Mouse (Mus musculus) retina, adult 2 months (tissue): Measurements from ENCODE around the gene Rab8b.
"Not testable (repeated sequence)": the region's sequence is repeated elsewhere in the genome, so short reads cannot be mapped to it uniquely, and the experiment has no call there.

Experiments used
- DNase-seq: peaks from one replicate; pipeline ENCODE4 v3.0.0-alpha.2; 2012; ENCODE audit warnings: low read depth, low spot score

Rab8b gene

DNA sequence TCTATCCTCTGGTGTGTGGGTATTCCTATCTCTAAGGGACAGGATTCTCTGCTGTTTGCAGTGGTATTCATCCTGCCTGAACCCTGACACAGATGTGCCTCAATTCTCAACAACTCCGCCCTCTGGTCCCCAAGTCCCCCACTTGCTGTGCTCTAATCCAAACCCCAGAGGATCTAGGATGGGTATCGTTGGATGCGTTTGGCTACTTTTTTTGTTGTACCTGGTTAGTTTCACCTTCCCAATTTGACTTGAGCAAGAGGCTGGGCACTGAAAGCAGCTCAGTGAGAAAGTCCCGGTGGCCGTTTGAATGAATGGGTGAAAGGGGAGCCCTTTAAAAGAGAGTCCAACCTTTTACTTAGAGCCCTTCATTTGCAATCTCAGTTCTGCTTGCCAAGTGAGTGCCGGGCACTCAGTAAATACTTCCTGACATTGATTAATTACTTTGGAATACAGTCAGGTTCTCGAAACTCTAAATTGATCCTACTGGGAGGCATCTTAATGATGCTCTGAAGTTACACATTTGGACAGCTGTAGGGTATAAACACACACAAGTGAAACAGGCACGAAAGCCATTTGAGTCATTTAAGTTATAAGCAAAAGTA lies 32.1 kb downstream of the Rab8b start:
- DNase-seq: no peak

DNA sequence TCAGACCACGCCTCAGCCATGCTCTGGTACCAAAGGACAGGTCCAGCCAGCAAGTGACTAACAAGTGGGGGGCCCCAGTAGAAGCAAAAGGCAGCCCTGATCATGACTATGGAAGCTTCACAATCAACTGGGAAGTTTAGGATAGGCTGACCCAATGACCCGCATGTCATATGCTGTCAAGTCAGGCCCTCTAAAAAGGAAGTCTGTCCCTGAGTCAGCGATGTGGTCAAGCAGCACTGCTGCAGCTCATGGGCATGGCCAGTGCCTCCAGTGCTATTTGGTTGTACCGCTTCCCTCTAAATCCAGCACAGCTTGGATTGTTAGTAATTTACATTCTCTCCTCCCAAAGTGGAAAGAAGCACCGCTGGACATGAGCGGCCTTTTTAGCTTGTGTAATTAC lies 32.7 kb downstream of the Rab8b start:
- no peak for DNase-seq

DNA sequence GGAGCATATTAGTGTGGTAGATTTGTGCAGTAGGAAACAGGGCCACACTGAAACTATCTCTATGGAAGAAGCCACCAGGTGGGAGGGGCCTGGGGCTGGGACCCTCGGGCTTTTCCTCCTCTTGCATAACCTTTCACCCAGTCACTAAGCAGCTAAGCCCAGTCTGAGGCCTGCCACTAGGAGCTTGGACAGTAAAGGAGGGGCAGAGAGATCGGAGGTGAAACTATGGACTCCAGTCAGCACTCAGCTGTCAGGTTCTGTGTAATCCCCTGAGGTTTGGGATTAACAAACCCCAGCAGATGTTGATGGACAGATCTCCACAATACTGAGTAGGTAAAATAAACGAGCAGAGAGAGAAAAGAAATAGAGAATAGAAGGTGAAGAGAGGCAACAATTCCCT lies 33.1 kb downstream of the Rab8b start:
- DNase-seq: no peak

DNA sequence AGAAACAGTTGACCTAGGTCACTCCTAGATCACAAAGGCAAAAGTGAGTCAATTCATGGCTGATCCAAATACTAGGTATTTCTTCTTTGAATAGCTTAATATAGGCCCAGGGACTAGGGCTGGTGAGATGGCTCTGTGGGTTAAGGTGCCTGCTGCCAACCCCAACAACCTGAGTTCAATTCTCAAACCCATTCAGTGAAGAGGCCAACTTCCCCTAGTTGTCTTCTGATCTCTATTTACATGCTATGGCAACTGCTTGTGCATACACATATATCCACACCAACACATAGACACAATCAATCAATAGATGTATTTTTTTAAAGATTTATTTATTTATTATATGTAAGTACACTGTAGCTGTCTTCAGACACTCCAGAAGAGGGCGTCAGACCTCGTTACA lies 34.9 kb downstream of the Rab8b start:
- DNase-seq: no peak

DNA sequence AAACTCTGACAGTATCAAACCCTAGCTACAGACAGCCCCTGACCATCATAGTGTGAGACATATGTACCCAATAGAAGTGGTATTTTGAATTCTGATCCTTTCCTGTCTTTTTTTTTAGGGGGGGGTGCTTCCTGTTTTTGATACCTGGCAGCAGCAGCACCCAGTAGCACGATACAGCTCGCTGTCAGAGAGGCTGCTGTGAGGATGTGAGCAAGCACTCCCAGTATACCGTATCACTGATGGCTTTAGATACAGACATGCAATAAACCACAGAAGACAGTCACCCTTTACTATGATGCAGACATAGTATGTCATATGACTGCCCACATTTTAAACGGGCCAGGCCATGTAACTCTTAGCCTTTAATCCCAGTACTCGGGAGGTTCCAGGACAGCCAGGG lies 36.0 kb downstream of the Rab8b start:
- no peak for DNase-seq

DNA sequence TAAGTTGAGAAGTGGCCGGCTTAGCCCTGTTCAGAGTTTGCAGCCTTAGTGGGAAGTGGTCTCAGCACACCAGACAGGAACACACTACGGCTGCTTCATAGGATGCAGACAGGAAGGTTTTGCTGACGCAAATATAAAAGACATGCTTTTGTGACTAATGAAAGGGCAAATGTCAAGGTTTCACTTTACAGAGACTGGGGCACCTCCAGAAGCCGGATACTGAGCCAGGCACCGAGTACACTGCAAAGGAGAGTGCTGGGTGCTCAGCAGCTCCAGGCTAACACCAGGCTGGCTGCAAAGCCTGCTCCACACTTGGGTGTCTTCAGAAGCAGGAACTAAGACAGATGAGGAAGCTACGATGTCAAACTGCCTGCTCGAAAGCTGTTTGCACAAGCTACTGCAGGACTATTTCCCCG lies 37.1 kb downstream of the Rab8b start:
- no peak for DNase-seq

DNA sequence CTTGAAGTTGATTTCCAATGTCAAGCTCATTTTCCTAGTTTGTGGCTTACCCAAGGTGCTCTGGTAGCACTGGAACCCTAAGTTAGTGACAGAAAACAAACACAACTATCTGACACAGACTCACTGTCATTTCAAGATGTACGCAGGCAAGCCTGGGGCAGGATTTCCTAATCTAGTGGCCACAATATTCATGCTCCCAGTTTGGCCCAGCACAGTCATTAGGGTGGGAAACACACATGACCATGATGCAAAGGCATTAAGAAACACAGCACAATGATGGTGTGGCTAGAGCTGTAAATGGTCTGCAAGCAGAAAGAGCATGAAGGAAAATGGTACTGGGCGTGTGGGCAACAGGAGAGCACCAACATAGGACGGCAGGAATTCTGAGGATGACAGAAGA lies 37.6 kb downstream of the Rab8b start:
- no peak for DNase-seq

DNA sequence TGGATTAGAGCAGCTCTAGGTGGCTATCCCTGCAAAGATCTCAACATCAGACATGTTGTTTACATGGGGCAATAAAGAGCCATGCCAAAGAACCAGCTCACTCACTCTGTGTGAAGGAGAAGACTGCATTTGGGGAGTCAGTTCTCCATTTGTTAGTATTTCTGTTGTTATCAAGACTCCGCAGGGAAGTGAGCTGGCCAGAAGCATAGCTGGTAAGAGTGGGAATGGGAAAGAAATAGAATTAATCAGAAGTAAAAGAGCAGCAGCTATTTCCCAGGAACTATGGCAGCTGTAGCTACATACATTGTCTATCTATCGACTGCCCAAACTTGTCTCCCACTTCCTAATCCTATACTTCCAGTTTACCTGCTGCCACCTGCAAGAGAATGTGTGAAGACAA lies 38.7 kb downstream of the Rab8b start:
- no peak for DNase-seq

DNA sequence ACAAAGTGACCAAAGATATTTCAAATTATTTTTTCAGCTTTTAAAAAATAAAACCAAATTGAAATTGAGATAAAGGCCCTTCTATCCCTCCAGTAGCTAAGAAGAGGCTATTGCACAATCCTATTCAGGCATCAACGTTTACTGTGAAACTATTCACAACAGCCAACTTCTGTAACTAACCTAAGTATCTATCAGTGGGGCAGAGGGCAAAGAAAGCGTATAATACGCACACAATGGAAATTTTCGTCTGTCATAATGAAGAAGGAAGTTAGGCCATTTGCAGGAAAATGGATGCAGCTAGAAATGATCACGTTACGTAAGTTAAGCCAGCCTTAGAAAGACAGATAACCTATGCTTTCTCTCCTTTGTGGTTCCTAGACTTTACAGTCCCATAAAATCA lies 40.0 kb downstream of the Rab8b start:
- DNase-seq: no peak

DNA sequence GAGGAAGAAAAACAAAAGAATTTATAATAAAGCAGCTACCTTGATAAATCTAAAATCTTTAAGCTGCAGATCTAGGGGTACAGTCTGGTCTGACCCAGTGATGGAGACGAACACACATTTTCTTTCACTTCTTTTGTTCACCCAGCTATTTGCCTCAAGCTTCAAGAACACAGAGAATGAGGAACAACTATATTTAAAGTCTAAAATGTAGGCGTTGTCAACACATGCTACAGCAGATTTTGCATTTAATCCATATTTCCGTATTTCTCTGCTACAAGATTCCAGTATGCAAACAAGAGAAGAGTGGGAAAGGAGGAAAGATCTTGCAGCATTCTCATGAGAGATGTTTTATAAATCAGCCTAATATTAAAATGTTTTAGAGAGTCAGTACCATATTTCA lies 40.6 kb downstream of the Rab8b start:
- DNase-seq: no peak

DNA sequence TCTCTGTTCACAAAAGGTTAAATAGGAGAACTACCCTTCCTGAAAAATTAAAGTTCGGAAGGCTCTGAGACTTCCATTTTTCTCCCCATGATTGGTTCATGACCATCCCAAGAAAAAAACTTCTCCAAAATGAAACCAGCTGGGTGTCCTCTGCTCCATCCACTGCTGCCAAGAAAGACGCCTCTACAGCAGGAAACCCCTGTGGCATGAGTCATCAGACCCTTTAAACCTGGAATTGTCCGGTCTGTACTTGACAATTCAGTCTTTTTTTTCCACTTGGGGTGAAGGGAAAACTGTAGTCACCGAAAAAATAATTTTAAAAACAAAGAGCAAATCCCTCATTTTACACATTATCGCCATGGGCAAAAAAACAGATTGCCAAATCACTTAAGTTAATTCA lies 42.9 kb downstream of the Rab8b start:
- DNase-seq: no peak

DNA sequence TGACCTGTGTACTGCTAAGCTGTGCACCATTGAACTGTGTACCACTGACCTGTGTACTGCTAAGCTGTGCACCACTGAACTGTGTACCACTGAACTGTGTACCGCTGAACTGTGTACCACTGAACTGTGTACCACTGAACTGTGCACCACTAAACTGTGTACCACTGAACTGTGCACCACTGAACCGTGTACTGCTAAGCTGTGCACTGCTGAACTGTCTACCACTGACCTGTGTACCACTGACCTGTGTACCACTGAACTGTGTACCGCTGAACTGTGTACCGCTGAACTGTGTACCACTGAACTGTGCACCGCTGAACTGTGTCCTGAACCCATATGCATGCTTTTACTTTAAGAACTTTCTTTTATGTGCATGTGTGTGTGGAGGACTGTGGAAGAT lies 45.2 kb downstream of the Rab8b start:
- no peak for DNase-seq

DNA sequence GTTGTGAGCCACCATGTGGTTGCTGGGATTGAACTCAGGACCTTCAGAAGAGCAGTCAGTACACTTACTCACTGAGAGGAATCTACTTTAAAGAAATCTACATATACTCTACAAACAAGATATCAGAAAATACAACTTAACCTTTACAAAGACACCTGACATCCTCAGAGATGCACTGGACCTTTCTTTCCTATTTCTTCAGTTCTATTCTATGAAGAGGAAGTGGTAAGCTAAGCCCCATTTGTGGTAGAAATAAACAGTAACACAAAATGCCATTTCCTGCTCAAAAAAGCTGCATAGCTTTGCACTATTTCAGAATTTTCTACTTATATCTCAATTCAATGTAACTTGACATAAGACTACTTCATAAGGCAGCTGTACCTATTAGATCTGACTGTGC lies 46.0 kb downstream of the Rab8b start:
- DNase-seq: no peak

DNA sequence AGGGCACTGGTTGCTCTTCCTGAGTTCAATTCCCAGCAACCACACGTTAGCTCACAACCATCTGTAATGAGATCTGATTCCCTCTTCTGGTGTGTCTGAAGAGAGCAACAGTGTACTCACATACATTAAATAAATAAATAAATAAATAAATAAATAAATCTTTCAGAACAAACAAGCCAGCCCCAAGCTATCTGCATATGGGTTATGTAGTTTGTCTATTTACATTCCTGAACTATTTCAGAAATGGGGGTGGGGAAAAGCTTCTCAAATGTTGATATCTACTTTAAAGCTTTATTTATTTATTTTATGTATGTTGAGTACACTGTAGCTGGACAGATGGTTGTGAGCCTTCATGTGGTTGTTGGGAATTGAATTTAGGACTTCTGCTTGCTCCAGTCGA lies 46.5 kb downstream of the Rab8b start:
- not testable (repeated sequence) for DNase-seq

DNA sequence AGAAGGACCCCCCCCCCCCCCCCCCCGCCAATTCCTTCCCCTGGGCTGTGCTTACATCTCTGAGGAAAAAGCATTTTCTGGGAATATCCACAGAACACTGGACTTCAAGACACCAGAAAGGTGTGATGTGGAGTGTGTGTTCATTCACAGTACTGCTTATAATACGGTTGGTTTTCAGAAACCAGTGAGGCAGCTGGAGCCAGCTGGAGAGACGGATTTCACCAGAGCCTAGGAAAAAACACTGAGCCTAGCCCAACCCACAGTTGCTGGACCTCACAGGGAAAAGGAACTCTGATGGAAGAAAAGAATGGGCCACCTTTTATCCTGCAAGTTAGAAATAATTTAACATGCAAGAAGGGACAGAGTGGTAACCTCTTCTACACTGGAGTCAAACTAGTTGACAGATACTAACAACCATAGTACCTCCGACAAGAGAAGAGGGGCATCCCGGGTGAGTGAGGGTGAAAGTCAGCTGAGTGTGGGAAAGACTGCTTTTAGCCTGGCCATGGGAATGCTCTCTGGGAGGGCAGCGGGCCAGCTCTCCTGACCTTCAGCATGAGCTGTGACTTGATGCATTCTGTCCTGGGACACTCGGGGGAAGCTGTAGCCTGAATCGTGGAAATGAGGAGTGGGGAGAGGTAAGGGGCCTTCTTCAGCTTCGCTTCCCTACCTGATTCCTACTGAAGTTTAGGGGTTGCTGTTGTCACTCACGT lies 47.3 kb downstream of the Rab8b start:
- no peak for DNase-seq

DNA sequence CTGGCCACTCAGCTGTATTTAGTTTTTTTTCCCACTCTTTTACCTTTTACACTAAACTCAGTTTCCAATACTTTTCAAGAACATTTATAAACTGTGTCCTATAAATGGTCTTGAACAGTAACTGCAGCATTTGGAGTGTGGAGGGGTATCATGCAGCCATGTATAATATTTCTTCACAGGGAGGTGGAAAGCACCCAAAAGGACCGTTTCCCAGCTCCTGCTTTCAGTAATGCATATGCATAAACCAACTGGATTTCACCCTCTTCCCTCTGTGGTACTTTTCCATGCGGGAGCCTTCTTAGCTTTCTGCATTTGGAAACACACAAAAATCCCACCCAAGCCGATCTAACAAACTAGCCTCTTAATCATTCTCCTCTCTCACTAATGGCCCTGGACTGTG lies 54.8 kb downstream of the Rab8b start:
- no peak for DNase-seq

DNA sequence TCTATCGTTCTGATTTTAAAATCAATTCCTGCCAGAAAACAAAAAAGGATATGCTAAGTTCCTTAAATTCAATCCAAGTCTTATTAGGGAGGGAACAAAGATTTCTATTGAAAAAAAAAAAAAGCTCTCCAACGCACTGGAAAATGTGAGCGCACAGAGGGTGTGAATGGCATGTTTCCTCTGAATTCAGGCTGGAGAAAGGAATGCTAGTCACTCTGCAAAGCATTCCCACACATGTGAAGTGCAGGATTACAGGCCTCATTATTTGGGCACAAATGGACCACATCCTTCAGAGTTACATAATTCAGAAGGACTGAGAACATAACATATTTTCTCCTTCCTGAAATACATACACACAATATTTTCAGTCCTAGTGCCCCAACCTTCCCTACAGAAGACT lies 56.0 kb downstream of the Rab8b start:
- no peak for DNase-seq

DNA sequence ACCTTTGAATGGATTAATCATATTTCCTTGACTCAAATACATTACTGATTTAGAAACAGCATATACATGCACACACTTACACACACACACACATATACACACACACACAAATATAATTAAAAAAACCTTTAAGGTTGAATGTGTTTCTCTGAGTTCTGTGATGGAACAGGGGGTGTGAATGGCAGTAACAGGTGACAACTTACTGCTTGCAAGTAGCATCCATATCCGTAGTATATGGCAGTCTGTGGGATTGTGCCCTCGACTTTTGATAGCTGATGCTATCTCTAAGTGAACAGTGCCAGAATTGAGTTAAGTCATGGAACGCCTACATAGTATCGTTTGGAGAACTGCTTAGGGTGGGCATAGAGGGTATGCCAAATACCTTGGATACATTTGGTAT lies 57.3 kb downstream of the Rab8b start:
- no peak for DNase-seq

DNA sequence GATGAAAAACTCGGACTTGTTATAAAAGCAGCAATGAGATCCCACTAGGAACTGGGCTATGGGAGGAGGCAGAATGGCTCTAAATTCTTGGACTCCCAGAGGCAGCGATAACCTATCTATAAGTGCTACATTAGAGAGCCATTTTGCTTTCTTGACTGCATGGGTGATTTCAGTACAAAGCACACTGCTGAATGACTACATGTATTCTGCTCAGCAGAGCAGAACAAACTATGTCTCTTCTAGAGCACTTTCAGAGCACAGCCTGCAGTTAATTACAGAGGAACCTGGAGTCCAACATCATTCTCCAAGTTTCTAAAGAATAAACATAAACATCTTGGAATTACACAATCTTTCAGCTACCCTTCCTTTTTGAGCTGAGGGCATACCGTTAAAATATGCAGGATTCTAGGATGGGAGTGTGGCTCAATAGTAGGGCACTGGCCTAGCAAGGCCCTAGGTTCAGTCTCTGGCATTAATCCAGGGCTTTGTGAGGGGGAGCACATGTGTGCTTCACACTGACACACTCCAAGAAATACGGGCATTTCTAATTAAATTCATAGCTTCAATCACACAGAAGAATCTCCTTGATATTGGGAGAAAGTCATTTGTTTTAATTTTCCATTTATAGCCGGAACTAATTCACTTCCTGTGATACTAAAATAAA lies 58.3 kb downstream of the Rab8b start:
- no peak for DNase-seq

DNA sequence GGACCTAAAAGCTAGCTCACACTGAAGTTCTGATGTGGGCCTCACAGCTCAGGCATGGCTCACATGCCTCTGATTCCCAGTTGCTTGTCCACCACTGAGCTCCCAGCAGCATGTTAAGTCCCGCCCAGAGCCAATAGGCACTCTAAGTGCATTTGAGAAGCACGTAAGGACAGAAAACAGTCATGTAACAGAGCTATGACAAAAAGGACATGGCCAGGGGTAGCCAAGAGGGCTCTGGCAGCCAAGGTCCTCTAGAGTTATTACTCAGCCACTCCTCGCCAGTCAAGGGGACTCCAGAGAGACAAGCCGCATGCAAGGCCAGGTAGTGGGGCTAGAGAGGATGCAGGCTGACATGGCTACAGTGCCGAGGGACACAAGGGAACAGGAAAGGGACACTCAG lies 60.0 kb downstream of the Rab8b start:
- no peak for DNase-seq

DNA sequence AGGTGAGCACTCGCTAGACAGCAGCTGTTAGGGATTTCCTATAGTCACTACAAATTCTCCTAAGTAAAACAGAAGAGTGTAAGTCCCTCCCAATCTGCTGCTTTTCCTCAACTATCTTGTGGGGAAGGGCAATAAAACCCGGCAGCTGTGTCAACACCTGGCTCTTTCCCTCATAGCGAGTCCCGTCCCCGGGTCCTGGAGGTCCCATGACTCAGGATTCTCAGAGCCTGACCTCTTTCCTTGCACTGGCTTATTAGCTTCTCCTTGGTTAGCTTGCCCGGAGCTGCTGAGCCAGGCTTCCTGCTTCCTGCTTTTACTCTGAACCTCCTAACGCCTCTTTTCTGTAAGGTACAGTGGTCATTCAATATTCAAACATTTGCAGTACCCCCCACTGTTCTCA lies 63.6 kb downstream of the Rab8b start:
- DNase-seq: no peak

DNA sequence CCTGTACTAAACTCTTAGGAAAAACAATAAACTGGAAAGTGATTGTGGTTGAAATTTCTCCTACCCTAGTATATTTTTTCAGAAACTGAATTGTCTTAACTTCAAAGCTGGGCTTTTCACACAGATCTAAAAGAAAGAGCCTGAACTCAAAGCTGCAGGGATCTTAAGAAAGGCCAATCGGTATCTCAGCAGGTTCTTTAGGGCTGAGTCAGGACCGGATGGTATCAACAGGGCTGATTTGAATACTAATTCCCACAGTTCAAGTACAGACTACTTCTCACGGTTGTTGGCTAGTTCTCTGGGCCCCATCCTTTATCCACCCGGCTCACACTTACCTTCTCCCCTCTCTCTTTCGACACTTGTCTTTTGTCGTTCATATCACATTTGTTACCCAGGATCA lies 66.9 kb downstream of the Rab8b start:
- no peak for DNase-seq

DNA sequence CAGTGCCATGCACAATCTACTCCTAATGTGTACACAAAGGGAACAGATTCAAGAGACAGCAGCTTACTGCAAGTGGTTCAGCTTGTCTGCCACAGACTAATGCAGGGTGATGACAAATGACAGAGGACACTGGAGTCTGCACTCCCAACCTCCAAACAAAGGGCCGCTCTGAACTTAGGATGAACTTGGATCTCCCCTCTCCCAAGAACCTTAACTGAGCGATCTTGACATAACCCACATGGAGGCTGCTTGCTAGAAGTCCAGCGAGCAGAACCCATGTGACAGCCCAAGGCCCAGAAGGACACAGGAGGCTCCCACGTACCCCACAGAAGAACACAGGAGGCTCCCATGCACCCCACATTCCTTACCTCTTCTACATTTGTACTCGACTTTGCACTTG lies 68.5 kb downstream of the Rab8b start:
- no peak for DNase-seq
